Comparison of ENCODE assay signal across 10 mouse cellular contexts in the genomic region with DNA sequence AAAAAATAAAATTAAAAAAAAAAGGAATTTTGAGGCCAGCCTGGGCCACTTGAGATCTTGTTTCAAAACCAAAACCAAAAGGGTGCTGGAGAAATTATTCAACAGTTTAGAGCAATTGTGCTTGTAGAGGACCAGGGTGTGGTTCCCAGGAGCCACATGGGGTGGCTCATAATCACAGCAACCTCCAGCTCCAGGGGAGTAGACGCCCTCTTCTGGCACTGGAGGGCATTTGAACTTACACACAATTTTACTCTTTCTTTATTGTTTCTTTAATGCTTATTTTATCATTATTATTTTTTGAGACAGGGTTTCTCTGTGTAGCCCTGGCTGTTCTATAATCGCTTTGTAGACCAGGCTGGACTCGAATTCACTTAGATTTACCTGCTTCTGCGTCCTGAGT. TPM values are rescaled to one million over a fixed set of nuclear protein-coding genes. Genes with fewer than 3 reads are reported as not detected.
A peak's percentile ranks its signal among the peaks of the same experiment; 100 is the strongest.
DNase-seq lines count a peak whose midpoint lies in the region; ATAC-seq lines count a peak whose summit lies in the region.
"Had no signal": no experiment of that assay in that cellular context is flagged by ENCODE, and none has a peak within 500 bp of the region (broad histone marks: within the 10 kb centered on the region; RNA-seq: fewer than 3 reads in every experiment).

No protein-coding gene starts in this region.

- H3K9ac ChIP-seq in heart, embryonic 14.5 days (ENCODE audit: low read length) = no peak overlapping the region
- H3K9ac ChIP-seq: intestine, embryonic 15.5 days had no signal

- no peaks in the 10 kb centered on the region for H3K9me3 ChIP-seq in heart, embryonic 14.5 days (ENCODE audit: control insufficient read depth, low read length)
- no peaks in the 10 kb centered on the region for H3K9me3 ChIP-seq in limb, embryonic 10.5 days (replicated peaks)
- H3K9me3 ChIP-seq: intestine, embryonic 15.5 days had no signal

- ATAC-seq in heart, embryonic 14.5 days (ENCODE audit: insufficient number of reproducible peaks, insufficient read depth, low FRiP score, low read depth) = no peak
- no peak for ATAC-seq in frontal cortex, adult (ENCODE audit: low TSS enrichment)

- no peak overlapping the region for H3K27ac ChIP-seq in heart, embryonic 14.5 days (replicated peaks in 1 of 2; ENCODE audit: control insufficient read depth in 1 of 2, insufficient read depth in 1 of 2, low read depth in 2 of 2, low read length in 2 of 2)
- no peak overlapping the region for H3K27ac ChIP-seq in limb, embryonic 10.5 days
- H3K27ac ChIP-seq: intestine, embryonic 15.5 days had no signal

- WGBS in heart, embryonic 14.5 days = 33% methylated on average over 4 of the region's 4 CpGs
- WGBS in limb, embryonic 10.5 days = 31% methylated on average over 4 of the region's 4 CpGs

- no peak overlapping the region for H3K4me3 ChIP-seq in heart, embryonic 14.5 days (ENCODE audit: control insufficient read depth in 1 of 2, insufficient read depth in 1 of 2, low read depth in 1 of 2, low read length in 2 of 2)
- peak overlapping the region; percentile 99; the same call in 1 of the 2 replicates for H3K4me3 ChIP-seq in limb, embryonic 10.5 days

- H3K27me3 ChIP-seq in heart, embryonic 14.5 days (ENCODE audit: control insufficient read depth, insufficient read depth, low read length) = no peaks in the 10 kb centered on the region
- H3K27me3 ChIP-seq in limb, embryonic 10.5 days (ENCODE audit: low read depth, poor library complexity, severe bottlenecking) = no peaks in the 10 kb centered on the region
- H3K27me3 ChIP-seq: intestine, embryonic 15.5 days had no signal

- H3K36me3 ChIP-seq in heart, embryonic 14.5 days (ENCODE audit: control insufficient read depth, insufficient read depth, low read length) = peaks cover 8% of the 10 kb centered on the region; the same call in 1 of the 2 replicates
- H3K36me3 ChIP-seq in limb, embryonic 10.5 days = peaks cover 22% of the 10 kb centered on the region

- peaks cover 0 to 8% of the 10 kb centered on the region in 2 experiments; a peak in 1 of 4 replicates for H3K4me1 ChIP-seq in heart, embryonic 14.5 days (ENCODE audit: control insufficient read depth in 2 of 2, insufficient read depth in 2 of 2, low read length in 2 of 2)
- H3K4me1 ChIP-seq in limb, embryonic 10.5 days = 0 out of 2 replicates have a peak, but pooled peaks cover 8% of the 10 kb centered on the region

- DNase-seq in heart, adult 9 months (ENCODE audit: low spot score in 2 of 2) = no peak
- DNase-seq in A20 (ENCODE audit: low read depth, low spot score) (peak; percentile 52), MN1 (ENCODE audit: low spot score) (peak; percentile 47)
- DNase-seq in limb, embryonic 10.5 days (ENCODE audit: low spot score) = no peak
- DNase-seq in ovary, postnatal 14 days (ENCODE audit: low spot score) = no peak
- no peak for DNase-seq in spleen, postnatal 10 days (ENCODE audit: low spot score in 2 of 2)
- DNase-seq: retina, postnatal 1 day had no signal

- peak overlapping the region; percentile 83 for H3K4me2 ChIP-seq in heart, embryonic 14.5 days (ENCODE audit: low read length)

RNA-seq across cellular contexts. Expression of a gene that starts 0.9 kb away (rescaled TPM):
- 227 and 235 TPM in 2 replicates for polyA plus RNA-seq in heart, embryonic 14.5 days (2014; fragmentation: Nextera tagmentation; extraction: Ambion mirVana)
- 157 and 163 TPM in 2 replicates for polyA plus RNA-seq in limb, embryonic 10.5 days (2016; fragmentation: Nextera tagmentation; extraction: Ambion mirVana)

RNA-seq across cellular contexts. Expression of a gene that starts 34.7 kb away (rescaled TPM):
- polyA plus RNA-seq in heart, embryonic 14.5 days (2014; fragmentation: Nextera tagmentation; extraction: Ambion mirVana) = 409 and 422 TPM in 2 replicates
- 203 and 211 TPM in 2 replicates for polyA plus RNA-seq in limb, embryonic 10.5 days (2016; fragmentation: Nextera tagmentation; extraction: Ambion mirVana)

Comparison
In these comparisons a context has a peak if more than half of its experiments do, and no peak if none do; other contexts are left out.
1. DNase-seq: peak in A20 (single experiment) and MN1 (single experiment); none in heart, adult 9 months (0 of 2), limb, embryonic 10.5 days (single experiment), ovary, postnatal 14 days (single experiment) and spleen, postnatal 10 days (0 of 2).